Mouse (Mus musculus) cerebellum, adult 11-12 months (tissue): ENCODE measurements at regions not wholly inside any gene's neighbourhood (a gene's known extent, or its start where the extent isn't known, plus 50 kb on each side); places are given as distances from the start of the nearest gene placed in this dataset.

Source experiments
- DNase-seq: peaks from one replicate; pipeline ENCODE4 v3.0.0; 2022

DNA sequence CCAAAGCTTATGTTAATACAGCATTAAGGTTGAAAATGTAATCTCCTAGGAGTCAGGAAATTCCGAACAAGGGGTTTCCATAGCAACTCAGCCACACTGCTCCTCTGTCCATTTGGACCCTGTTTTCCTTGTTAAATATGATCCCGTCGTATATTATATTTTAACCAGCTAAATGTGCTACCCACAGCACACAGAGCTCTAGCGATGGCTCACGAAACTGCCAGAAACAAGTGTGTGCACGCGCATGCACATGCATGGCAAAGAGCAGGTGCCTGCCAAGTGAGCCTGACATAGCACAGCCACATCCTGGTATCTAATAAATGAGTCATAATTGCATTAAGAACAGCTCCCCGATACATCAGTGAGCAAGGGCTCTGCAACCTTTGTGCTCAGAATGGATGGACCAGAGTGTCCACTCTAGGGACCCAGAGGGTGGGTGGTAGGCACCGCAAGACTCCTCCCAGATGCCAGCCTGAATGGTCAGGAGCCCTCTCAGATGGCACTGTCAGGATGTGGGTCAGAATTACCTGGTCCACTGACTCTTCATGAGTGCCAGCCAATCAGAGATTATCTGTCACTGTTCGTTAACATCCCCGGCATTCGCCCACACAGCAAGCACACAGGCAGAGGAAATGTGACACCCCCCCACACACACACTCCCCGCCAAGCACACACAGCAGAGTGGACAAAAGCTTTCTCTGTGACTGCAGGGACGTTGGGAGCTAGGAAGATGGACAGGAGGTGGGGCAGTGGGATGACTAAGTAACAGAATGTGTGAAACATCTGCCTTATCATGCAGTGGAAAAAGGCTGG lies 272.8 kb upstream of the Zmiz1 start:
- peak; percentile 83 for DNase-seq

GRCm38 (mm10) chr14:25187715-25188114 lies 271.3 kb upstream of the Zmiz1 start:
- DNase-seq: peak; percentile 84

GRCm38 (mm10) chr14:25189256-25189655 lies 269.7 kb upstream of the Zmiz1 start:
- DNase-seq: no peak

- DNase-seq: no peak
These were observed 268.2 kb upstream of the Zmiz1 start for GRCm38 (mm10) chr14:25190680-25191270.

DNA sequence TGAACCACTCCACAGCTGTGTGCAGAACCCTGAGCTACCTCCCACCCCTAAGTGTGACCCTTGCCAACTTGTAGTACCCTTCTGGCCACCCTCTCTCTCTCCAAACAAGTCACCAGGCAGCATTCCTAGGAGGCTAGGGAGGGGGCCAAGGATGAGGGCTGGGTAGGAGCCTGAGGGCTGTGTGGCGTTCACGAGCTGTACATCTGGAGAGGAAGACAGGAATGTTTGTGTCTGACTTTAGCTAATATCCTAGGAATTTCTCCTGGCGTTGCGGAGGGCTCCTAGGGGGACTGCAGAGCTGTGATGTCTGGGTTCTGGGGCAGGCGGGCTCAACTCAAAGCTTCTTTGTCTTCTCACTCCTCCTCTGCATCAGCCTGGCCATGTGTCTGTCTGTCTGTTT lies 262.2 kb upstream of the Zmiz1 start:
- no peak for DNase-seq

- no peak for DNase-seq
These were observed 259.1 kb upstream of the Zmiz1 start for GRCm38 (mm10) chr14:25199900-25200299.

DNA sequence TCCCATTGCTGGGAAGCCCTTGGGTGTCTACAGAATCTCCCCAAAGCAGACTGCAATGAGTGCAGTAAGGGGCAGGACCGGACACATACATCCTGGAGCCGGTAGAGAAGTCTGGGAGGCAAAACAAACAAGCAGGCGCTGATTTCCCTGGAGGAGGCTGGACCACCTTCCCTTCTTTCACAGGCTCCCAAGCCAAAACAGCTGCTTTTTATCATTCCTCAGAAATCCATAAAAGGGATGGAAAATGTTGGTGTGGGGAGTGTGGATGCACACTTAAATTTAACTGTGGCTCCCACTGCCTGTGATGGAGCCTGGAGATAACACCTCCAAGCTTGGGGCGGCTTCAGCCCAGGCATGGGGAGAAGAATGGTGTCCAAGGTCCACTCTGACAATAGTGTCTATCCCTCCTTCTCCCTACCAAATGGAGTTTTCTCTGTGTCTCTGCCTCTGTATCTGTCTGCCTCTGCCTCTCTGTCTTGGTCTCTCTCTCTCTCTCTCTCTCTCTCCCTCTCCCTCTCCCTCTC lies 258.3 kb upstream of the Zmiz1 start:
- no peak for DNase-seq

GRCm38 (mm10) chr14:25202312-25202711 lies 256.7 kb upstream of the Zmiz1 start:
- peak; percentile 63 for DNase-seq

- DNase-seq: peak; percentile 72
These were observed 254.9 kb upstream of the Zmiz1 start for GRCm38 (mm10) chr14:25204091-25204490.

DNA sequence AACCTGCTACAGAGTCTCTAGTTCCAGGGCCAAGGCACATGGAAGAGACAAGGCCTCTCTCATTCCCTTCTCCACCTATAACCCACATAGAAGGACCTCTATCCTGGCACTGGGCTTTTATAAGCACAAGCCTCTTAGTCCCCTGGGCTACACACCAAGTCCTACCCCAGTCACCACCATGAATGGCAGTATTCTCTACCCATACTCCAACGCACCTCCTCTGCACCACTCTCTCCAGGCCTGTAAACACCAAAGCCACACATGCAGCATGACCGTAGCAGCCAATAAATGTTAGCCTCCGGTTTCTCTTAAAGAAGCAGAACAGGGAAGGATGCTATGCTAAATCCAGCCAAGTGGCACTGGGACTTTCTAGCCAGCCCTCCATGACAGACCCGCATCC lies 252.1 kb upstream of the Zmiz1 start:
- no peak for DNase-seq

GRCm38 (mm10) chr14:25207422-25207821 lies 251.6 kb upstream of the Zmiz1 start:
- no peak for DNase-seq

DNA sequence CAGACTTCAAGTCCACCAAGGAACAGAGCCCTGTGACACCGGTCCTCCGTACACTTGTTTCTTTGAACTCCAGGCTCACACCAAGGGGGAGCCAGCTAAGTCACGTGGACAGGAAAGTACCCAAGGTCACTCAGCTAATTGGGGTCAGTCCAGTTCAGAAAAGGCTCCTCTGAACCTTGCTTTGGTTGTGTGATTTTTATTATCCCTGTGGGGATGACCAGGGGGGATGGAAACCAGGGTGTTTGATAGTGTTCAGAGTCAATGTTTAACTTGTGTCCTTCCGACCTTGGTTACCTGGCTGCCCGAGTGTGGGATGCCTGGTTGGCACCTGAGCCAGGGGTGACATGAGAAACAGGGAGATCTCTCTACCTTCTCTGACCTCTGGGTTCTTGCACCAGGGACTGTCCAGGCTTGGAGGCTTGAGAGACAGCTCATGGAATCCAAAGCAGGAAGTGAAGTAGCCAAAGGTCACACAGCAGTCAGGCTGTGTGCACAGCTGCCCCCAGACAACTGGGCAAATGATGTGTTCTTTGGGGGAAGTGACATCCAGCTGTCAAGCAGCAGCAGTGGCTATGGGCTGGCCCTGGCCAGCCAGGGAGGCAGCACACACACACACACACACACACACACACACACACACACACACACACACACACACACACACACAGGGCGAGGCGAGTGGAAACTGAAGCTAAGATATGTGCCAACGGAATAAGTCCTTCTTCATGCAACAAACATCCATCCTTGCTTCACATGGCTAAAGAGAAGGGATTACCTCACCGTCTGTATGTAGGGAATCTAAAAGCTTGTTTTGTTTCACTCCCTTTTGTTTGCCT lies 250.5 kb upstream of the Zmiz1 start:
- no peak for DNase-seq

- peak; percentile 58 for DNase-seq
These were observed 245.9 kb upstream of the Zmiz1 start for GRCm38 (mm10) chr14:25213056-25213455.

- no peak for DNase-seq
These were observed 235.9 kb upstream of the Zmiz1 start for GRCm38 (mm10) chr14:25223091-25223490.

DNA sequence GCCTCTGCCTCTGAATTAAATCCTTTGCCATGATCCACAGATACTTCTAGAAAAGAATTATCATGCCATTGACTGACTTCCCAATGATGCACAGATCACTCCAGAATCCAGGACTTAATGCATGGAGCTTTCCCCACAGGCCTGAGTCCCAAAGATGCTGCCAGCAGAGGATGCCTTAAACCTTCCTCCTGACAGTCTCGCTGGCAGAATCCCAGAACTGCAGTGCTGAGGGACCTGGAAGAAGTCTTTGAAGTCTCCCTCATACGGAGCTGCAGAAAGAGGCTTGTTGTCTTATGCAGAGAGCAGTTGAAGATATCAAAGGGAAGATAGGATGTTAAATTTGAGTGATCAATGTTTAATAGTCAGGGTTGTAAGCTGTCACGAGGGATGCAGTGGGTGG lies 233.8 kb upstream of the Zmiz1 start:
- DNase-seq: peak; percentile 39

- DNase-seq: peak; percentile 95
These were observed 232.7 kb upstream of the Zmiz1 start for GRCm38 (mm10) chr14:25226155-25226839.

DNA sequence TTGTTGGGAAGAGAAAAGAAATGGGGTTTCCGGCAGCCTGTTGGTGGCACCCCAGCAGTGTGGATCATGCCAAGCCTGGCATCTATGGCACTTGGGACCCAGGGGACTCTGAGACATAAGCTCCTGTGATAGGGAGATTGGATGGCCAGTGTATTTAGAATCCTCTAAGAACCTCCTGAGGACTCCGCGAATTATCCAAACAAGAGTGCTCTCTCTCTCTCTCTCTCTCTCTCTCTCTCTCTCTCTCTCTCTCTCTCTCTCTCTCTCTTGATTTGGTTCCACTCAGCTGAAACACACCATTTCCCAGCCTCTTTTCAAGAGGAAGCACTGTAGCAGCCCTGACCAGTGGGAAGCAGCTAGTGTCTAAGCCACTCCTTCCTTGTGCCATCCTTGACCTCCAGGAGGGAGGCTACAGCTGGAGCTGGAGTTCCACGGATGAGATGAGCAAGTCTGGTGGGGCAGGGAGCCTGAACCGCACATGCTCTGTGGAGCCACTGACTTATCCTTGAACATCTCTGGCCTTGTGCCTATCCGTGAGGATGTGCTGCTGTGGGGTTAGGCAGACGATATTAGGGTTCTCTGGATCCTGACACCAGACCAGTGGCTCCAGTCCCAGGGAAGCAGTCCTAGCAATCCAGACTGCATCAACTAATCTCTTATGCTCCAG lies 232.0 kb upstream of the Zmiz1 start:
- DNase-seq: peak; percentile 69

- no peak for DNase-seq
These were observed 230.5 kb upstream of the Zmiz1 start for GRCm38 (mm10) chr14:25228321-25229047.

GRCm38 (mm10) chr14:25229569-25229968 lies 229.4 kb upstream of the Zmiz1 start:
- DNase-seq: peak; percentile 41

DNA sequence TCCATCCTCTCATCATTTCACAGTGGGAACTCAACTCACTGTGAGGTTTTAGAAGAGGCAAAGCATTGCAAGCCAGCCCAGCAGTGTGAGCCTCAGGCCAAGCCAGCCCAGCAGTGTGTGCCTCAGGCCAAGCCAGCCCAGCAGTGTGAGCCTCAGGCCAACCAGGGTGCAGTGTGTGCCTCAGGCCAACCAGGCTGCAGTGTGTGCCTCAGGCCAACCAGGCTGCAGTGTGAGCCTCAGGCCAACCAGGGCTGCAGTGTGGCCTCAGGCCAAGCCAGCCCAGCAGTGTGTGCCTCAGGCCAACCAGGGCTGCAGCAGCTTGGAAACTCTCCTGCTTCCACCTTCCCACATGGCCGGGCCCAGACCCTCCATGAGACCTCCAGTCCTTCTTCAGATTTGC lies 227.1 kb upstream of the Zmiz1 start:
- DNase-seq: no peak

DNA sequence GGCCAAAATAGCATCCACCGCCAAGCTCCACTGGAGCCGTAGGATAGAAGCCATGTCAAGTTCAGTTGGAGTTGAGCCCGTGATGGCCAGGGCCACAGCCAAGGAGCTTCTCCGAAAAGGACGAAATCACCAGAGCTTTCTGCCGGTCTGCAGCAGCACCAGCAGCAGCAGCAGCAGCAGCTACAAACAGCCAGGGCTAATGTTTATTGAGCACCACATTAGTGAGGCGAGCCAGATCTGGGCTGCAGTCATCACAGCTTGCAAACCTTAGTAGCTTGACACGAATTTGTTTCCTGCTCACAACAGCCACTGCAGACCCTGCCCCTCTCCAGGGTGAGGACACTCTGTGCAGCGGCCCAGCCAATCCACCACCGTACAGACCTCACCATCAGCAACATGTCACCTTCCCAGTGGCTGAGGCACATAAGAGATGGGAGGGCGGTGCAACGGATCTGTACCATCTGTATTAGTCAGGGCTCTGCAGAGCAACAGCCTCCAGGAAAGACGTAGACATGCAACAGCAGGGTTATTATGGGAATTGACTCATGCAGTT lies 222.5 kb upstream of the Zmiz1 start:
- DNase-seq: no peak
